Mouse (Mus musculus) CD4-positive, CD25-positive, alpha-beta regulatory T cell (primary cell): ENCODE results near the gene Zbtb9. TPM values are rescaled to one million over a fixed set of nuclear protein-coding genes. Genes with fewer than 3 reads are reported as not detected.

Experiments
- polyA plus RNA-seq: library from polyadenylated mRNA; unstranded; fragments of 100-300 nt; shearing (Covaris generic); gene quantifications from one replicate; pipeline ENCODE4 v1.2.1, GENCODE M21; 2017

The Zbtb9 gene
- 29.0 TPM for polyA plus RNA-seq

GRCm38 (mm10) chr17:26972703-26973574, at the start of gene Zbtb9:
TSS of gene Zbtb9 (plus strand) at chr17:26973167.

DNA sequence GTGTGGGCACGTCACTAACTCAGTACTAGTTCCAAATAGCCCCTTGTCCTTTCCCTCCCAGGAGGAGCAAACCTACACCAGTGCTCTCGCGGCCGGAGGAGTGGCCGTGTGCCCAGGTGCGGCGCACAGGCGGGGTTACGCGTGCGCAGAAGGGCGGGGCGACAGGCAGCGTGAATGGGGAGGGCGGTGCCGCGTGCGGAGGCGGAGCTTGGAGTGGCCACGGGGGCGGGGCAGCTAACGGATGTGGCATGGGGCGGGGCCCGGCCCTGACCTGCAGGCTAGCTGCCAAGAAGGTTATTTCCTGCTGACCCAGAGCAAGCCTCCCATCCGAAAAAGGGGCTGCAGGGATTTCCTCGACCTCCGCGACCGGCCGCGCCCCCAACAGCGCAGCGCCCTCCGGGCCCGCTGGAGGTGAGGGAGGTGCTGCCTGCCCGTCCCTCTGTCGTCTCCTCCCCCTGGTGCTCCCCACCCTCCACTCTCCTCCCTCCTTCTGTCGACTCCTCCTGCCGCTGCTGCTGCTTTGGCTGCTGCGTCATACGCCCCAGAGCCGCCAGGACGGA, 40.0 kb upstream of the Zbtb9 start, which contains the start of gene Phf1:
Gene Phf1 (plus strand): TSS at position 214 of the 560 bp plus-strand sequence.

GRCm38 (mm10) chr17:26939178-26939972, 33.6 kb upstream of the Zbtb9 start, which contains the start of gene Cuta:
TSS of gene Cuta (minus strand) at chr17:26939569.

DNA sequence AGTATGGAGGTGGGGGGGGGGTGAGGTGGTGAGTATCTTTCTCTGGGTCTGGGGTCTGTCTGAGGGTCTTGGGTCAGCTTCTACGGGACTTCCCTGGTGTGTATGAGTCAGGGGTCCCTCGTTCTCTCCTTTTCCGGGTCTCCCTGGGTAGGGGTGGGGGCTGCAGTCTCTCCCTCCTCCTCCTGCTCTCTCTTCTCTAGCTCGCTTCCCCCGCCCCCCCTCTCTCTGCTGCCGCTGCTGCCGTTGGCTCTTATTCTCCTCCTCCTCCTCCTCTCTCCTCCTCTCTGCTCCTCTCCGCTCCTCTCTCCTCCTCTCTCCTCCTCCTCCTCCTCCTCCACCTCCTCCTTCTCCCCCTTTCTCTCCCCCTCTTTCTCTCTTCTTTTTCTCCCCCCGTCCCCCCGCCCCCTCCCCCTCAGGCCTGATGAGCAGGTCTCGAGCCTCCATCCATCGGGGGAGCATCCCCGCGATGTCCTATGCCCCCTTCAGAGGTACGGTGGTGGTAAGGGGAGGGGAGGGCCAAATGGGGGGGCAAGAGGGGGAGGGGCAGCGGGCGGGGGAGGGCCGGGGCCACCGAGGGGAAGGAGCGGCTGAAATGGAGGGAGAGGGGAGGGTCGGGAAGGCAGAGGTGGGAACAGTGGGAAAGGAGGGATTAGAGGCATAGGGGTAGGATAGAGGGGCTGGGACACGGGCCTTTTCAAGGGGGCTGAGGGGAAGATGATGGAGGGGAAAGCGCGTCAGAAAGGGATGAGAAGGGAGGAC, 31.8 kb upstream of the Zbtb9 start, which contains the start of gene Syngap1:
Gene Syngap1 (plus strand): TSS at position 223 of the 759 bp plus-strand sequence.

DNA sequence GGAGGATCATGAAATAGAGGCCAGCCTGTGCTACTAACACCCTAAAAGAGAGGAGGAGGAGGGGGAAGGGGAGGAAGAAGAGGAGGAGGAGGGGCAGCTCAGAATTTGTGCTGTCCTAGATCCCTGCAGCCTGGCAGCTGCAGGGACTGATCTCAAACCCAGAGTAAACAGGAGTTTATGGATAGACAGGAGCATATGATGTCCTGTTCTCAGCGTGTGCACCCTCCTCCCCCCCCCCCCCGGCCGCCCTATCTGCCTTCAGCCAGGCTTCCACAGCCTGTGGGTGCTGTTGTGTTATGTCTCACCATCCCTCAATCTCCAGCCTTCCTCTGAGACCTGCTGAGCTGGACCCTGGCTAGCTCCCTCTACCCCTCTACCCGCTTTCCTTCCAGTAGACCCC, 55.9 kb downstream of the Zbtb9 start, which contains the start of gene Bak1:
Gene Bak1 (minus strand): TSS at position 101 of the 400 bp plus-strand sequence.

GRCm38 (mm10) chr17:27056812-27057516, 84.0 kb downstream of the Zbtb9 start, which contains the start of gene Itpr3:
TSS of gene Itpr3 (plus strand) at chr17:27057304.

Other genes starting within 250 kb of the Zbtb9 start
- 30.1 TPM for gene Bnip1, start 192.1 kb upstream of the Zbtb9 start, polyA plus RNA-seq
- gene Nkx2-5, start 128.2 kb upstream of the Zbtb9 start, polyA plus RNA-seq = not detected
- gene Kifc5b, start 56.1 kb upstream of the Zbtb9 start, polyA plus RNA-seq = 3.5 TPM
- 135 TPM for gene Phf1, start 40.1 kb upstream of the Zbtb9 start, polyA plus RNA-seq
- 160 TPM for gene Cuta, start 33.6 kb upstream of the Zbtb9 start, polyA plus RNA-seq
- 0.11 TPM for gene Syngap1, start 31.9 kb upstream of the Zbtb9 start, polyA plus RNA-seq
- gene Bak1, start 55.8 kb downstream of the Zbtb9 start, polyA plus RNA-seq = 1.9 TPM
- 25.0 TPM for gene Itpr3, start 84.1 kb downstream of the Zbtb9 start, polyA plus RNA-seq
- 99.1 TPM for gene Uqcc2, start 160.7 kb downstream of the Zbtb9 start, polyA plus RNA-seq
- gene Ip6k3, start 194.6 kb downstream of the Zbtb9 start, polyA plus RNA-seq = 0.12 TPM
- gene Lemd2, start 231.3 kb downstream of the Zbtb9 start, polyA plus RNA-seq = 95.4 TPM